Mouse (Mus musculus) cerebellum, adult 2 months (tissue): ENCODE results near the gene Lce1a2.

Experiments used
- CTCF ChIP-seq: fragments of 200-500 bp; IDR thresholded peaks from 2 replicates; pipeline ENCODE4 v1.5.1; 2011; ENCODE audit warnings: low read depth, mild to moderate bottlenecking, control low read depth, low read length, moderate library complexity, borderline replicate concordance; ENCODE audit not compliant: insufficient read depth
- POLR2A ChIP-seq: fragments of 200-500 bp; IDR thresholded peaks from 2 replicates; pipeline ENCODE4 v1.6.1; 2011; ENCODE audit warnings: low read length, control low read depth, borderline replicate concordance; ENCODE audit not compliant: insufficient read depth

DNA sequence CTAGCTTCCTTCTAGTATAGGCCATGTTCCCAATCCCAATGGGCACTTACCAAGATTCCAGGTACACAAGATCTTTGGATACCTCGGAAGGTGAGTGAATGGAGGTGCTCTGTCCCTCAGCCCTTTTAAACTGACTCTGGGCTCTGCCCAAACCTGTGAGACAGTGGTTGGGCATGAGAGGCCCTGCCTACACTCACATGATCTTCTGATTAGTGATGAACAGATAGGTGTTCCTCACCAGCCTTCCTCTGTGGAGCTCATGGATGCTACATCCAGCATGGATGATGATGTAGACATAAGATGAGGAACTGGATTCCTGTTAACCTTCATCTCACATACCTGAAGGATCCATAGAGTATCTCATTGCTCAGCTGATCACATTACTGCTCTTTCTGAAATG is 21.9 kb downstream of the Lce1a2 start, which contains the start of gene Lce1a1:
- TF ChIP-seq CTCF, result no peak
- TF ChIP-seq POLR2A, result no peak
